Mouse (Mus musculus) brain, embryonic 14.5 days (tissue): ENCODE measurements around the gene Thumpd1.

ENCODE experiments used
- CTCF ChIP-seq: fragments of 200-500 bp; IDR thresholded peaks from 2 replicates; pipeline ENCODE4 v1.5.1; 2012; ENCODE audit warnings: inconsistent platforms, mild to moderate bottlenecking, moderate library complexity, borderline replicate concordance; ENCODE audit not compliant: insufficient read depth, insufficient read length; ENCODE audit errors: extremely low read depth
- POLR2A ChIP-seq: fragments of 200-500 bp; IDR thresholded peaks from 2 replicates; pipeline ENCODE4 v1.6.1; 2012; ENCODE audit warnings: mild to moderate bottlenecking, inconsistent platforms, borderline replicate concordance; ENCODE audit not compliant: poor library complexity, insufficient read depth, insufficient read length, severe bottlenecking; ENCODE audit errors: extremely low read depth

DNA sequence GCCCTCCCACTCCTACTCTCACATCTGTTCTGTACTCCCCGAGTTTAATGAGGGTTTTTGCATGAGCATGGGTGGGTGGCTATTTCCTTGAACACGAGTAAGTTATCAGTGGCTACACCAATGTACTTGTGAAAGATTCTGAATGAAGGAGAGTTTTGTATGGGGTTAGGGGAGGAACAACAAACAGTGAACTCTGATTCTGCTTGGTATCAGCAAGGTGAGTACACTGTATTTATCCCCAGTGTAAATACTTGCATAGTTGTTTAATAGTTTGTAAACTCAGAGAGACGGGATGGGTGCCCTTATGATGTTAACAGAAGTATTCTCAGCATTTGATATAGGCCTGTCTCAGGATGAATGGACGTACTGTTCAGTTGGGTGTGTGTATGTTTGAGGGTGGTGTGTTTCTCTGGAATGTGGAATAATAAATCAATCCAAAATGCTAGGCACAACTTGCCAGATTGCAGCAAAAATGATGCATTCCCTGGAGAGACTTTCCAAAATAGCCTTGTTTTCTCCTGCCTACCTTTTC is 41.6 kb upstream of the Thumpd1 start:
- TF ChIP-seq CTCF (no peak), POLR2A (no peak)
